Comparison of ENCODE assay signal across 23 mouse cellular contexts in the genomic region with DNA sequence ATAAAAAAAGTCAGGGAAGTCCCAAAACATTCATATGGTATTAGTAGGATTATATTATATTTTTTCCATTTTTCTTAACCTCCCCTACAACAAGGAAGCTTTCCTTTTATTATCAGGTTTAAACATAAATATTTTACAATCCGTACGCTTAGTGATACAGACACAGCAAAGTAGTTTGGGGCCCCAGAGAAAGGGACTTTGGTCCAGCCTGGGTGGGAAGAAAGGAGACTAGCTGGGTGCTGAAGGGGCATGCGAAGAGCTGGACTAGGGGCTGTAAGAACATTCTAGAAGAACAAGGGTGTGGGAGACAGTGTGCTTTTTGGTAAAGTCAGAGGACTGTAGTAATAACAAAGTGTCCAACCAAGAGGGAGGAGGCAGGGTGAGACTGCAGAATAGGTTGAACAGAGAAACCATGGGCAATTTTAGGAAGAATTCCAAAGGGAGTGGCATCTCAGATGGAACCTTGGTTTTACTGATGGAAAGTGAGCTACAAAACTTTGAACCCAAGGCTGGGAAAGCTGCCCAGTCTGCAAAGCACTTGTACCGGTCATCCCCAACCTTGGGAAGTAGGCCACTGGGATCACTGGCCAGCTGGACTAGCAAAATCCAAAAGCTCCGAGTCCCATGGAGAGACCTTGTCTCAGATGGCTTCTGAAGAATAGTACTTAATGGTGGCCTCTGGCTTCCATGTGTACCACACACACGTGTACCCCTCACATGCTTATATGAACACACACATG. TPM values are rescaled to one million over a fixed set of nuclear protein-coding genes. Genes with fewer than 3 reads are reported as not detected.
A peak's percentile ranks its signal among the peaks of the same experiment; 100 is the strongest.
DNase-seq lines count a peak whose midpoint lies in the region; ATAC-seq and TF ChIP-seq lines count a peak whose summit lies in the region.
"Had no signal": no experiment of that assay in that cellular context is flagged by ENCODE, and none has a peak within 500 bp of the region (broad histone marks: within the 10 kb centered on the region; RNA-seq: fewer than 3 reads in every experiment).

No protein-coding gene starts in this region.

- H3K36me3 ChIP-seq in intestine, embryonic 15.5 days = no peaks in the 10 kb centered on the region
- H3K36me3 ChIP-seq in intestine, postnatal 0 days (ENCODE audit: control insufficient read depth, insufficient read depth) = no peaks in the 10 kb centered on the region
- H3K36me3 ChIP-seq in liver, adult 2 months (ENCODE audit: control insufficient read depth, insufficient read depth, low read length) = no peaks in the 10 kb centered on the region
- no peaks in the 10 kb centered on the region for H3K36me3 ChIP-seq in liver, embryonic 12.5 days
- no peaks in the 10 kb centered on the region for H3K36me3 ChIP-seq in stomach, embryonic 16.5 days (ENCODE audit: control insufficient read depth, insufficient read depth, low read length)
- H3K36me3 ChIP-seq in stomach, postnatal 0 days (ENCODE audit: control insufficient read depth, insufficient read depth, low read length) = no peaks in the 10 kb centered on the region
- H3K36me3 ChIP-seq: embryonic facial prominence, embryonic 13.5 days; embryonic facial prominence, embryonic 15.5 days; forebrain, embryonic 10.5 days; forebrain, embryonic 12.5 days had no signal

- H3K27ac ChIP-seq in intestine, embryonic 15.5 days = no peak overlapping the region
- no peak overlapping the region for H3K27ac ChIP-seq in intestine, postnatal 0 days (ENCODE audit: low read depth, low read length)
- H3K27ac ChIP-seq in liver, adult 2 months (replicated peaks; ENCODE audit: insufficient read depth, low read depth, low read length) = no peak overlapping the region
- no peak overlapping the region for H3K27ac ChIP-seq in liver, embryonic 12.5 days
- H3K27ac ChIP-seq in stomach, embryonic 16.5 days (ENCODE audit: low read length) = no peak overlapping the region
- H3K27ac ChIP-seq in stomach, postnatal 0 days (replicated peaks) = no peak overlapping the region
- H3K27ac ChIP-seq: embryonic facial prominence, embryonic 13.5 days; embryonic facial prominence, embryonic 15.5 days; forebrain, embryonic 10.5 days; forebrain, embryonic 12.5 days had no signal

- peak; percentile 6 for DNase-seq in liver, adult 2 months (ENCODE audit: extremely low read depth, low read depth, low spot score)
- DNase-seq in stomach, postnatal 0 days (ENCODE audit: low spot score) = no peak
- DNase-seq in right cerebral cortex, postnatal 36 days (ENCODE audit: low spot score in 2 of 2) = no peak
- DNase-seq: adrenal gland, adult 2 months; adrenal gland, postnatal 10 days; adrenal gland, postnatal 25 days; cerebellum, adult 11 months; cerebellum, adult 18-20 months; cerebellum, adult 8-10 months; cerebellum, adult 9-11 months; cerebellum, postnatal 14 days; cerebellum, postnatal 36 days; embryo, embryonic 11 days had no signal

- TF ChIP-seq CTCF in intestine, postnatal 0 days (IDR thresholded peaks at IDR 0.05; ENCODE audit: low read depth) = no peak
- no peak for TF ChIP-seq CTCF in liver, adult 2 months (IDR thresholded peaks at IDR 0.05; ENCODE audit: low read depth, low read length)
- no peak for TF ChIP-seq CTCF in stomach, postnatal 0 days (IDR thresholded peaks at IDR 0.05; ENCODE audit: low read depth)

- no peaks in the 10 kb centered on the region for H3K27me3 ChIP-seq in intestine, embryonic 15.5 days (replicated peaks)
- no peaks in the 10 kb centered on the region for H3K27me3 ChIP-seq in intestine, postnatal 0 days (replicated peaks; ENCODE audit: control insufficient read depth, insufficient read depth, low read length)
- no peaks in the 10 kb centered on the region for H3K27me3 ChIP-seq in liver, adult 2 months (ENCODE audit: control insufficient read depth, insufficient read depth, low read length)
- H3K27me3 ChIP-seq in liver, embryonic 12.5 days (replicated peaks) = no peaks in the 10 kb centered on the region
- H3K27me3 ChIP-seq in stomach, embryonic 16.5 days (ENCODE audit: control insufficient read depth, insufficient read depth, low read length) = no peaks in the 10 kb centered on the region
- no peaks in the 10 kb centered on the region for H3K27me3 ChIP-seq in stomach, postnatal 0 days (ENCODE audit: control insufficient read depth, insufficient read depth, low read length)
- H3K27me3 ChIP-seq: embryonic facial prominence, embryonic 13.5 days; embryonic facial prominence, embryonic 15.5 days; forebrain, embryonic 12.5 days had no signal

- no peaks in the 10 kb centered on the region for H3K9me3 ChIP-seq in intestine, embryonic 15.5 days
- H3K9me3 ChIP-seq in intestine, postnatal 0 days (ENCODE audit: control insufficient read depth) = no peaks in the 10 kb centered on the region
- no peaks in the 10 kb centered on the region for H3K9me3 ChIP-seq in liver, embryonic 12.5 days (replicated peaks)
- H3K9me3 ChIP-seq in stomach, embryonic 16.5 days (replicated peaks; ENCODE audit: control insufficient read depth, low read length) = no peaks in the 10 kb centered on the region
- no peaks in the 10 kb centered on the region for H3K9me3 ChIP-seq in stomach, postnatal 0 days (ENCODE audit: control insufficient read depth, low read length)
- H3K9me3 ChIP-seq: embryonic facial prominence, embryonic 13.5 days; embryonic facial prominence, embryonic 15.5 days; forebrain, embryonic 10.5 days; forebrain, embryonic 12.5 days had no signal

- no peak overlapping the region for H3K4me3 ChIP-seq in intestine, embryonic 15.5 days (replicated peaks)
- no peak overlapping the region for H3K4me3 ChIP-seq in intestine, postnatal 0 days (ENCODE audit: low read depth, low read length)
- no peak overlapping the region for H3K4me3 ChIP-seq in liver, adult 2 months (ENCODE audit: insufficient read depth, low read depth, low read length)
- no peak overlapping the region for H3K4me3 ChIP-seq in liver, embryonic 12.5 days
- no peak overlapping the region for H3K4me3 ChIP-seq in stomach, embryonic 16.5 days (replicated peaks; ENCODE audit: low read length)
- no peak overlapping the region for H3K4me3 ChIP-seq in stomach, postnatal 0 days (ENCODE audit: low read depth, low read length)
- H3K4me3 ChIP-seq: embryonic facial prominence, embryonic 13.5 days; embryonic facial prominence, embryonic 15.5 days; erythroblast, embryonic 14.5 days; forebrain, embryonic 10.5 days; forebrain, embryonic 12.5 days had no signal

- no peak for TF ChIP-seq EP300 in stomach, postnatal 0 days (optimal IDR thresholded peaks at IDR 0.05)

- no peak for TF ChIP-seq POLR2A in liver, adult 2 months (IDR thresholded peaks at IDR 0.05; ENCODE audit: extremely low read depth, insufficient read depth, low read length)

- no peaks in the 10 kb centered on the region for H3K4me1 ChIP-seq in intestine, embryonic 15.5 days (replicated peaks)
- 0 out of 2 replicates have a peak, but pooled peaks cover 4% of the 10 kb centered on the region for H3K4me1 ChIP-seq in intestine, postnatal 0 days (replicated peaks; ENCODE audit: control insufficient read depth, insufficient read depth, low read length)
- no peaks in the 10 kb centered on the region for H3K4me1 ChIP-seq in liver, adult 2 months (ENCODE audit: control insufficient read depth, insufficient read depth, low read length)
- H3K4me1 ChIP-seq in liver, embryonic 12.5 days = no peaks in the 10 kb centered on the region
- no peaks in the 10 kb centered on the region; the same call in 1 of the 2 replicates for H3K4me1 ChIP-seq in stomach, embryonic 16.5 days (ENCODE audit: control insufficient read depth, insufficient read depth, low read length)
- H3K4me1 ChIP-seq in stomach, postnatal 0 days (replicated peaks; ENCODE audit: control insufficient read depth, insufficient read depth) = no peaks in the 10 kb centered on the region

- ATAC-seq in intestine, embryonic 15.5 days = peak; percentile 83
- ATAC-seq in intestine, postnatal 0 days = no peak
- ATAC-seq in liver, embryonic 12.5 days = no peak
- ATAC-seq in stomach, embryonic 16.5 days (ENCODE audit: insufficient read depth, low FRiP score) = 0 out of 2 replicates have a peak, but pooled peaks have one; percentile 21
- ATAC-seq in stomach, postnatal 0 days (ENCODE audit: low FRiP score, low TSS enrichment) = no peak
- ATAC-seq: forebrain, embryonic 14.5 days had no signal

- 78% methylated on average over 6 of the region's 6 CpGs for WGBS in intestine, embryonic 15.5 days
- WGBS in intestine, postnatal 0 days = 66% methylated on average over 6 of the region's 6 CpGs
- 77% methylated on average over 6 of the region's 6 CpGs for WGBS in liver, adult 2 months
- WGBS in liver, embryonic 12.5 days (ENCODE audit: insufficient replicate concordance) = 79% methylated on average over 6 of the region's 6 CpGs
- 84% methylated on average over 6 of the region's 6 CpGs for WGBS in stomach, embryonic 16.5 days
- WGBS in stomach, postnatal 0 days = 86% methylated on average over 6 of the region's 6 CpGs

- no peak overlapping the region for H3K4me2 ChIP-seq in intestine, embryonic 15.5 days (replicated peaks)
- no peak overlapping the region for H3K4me2 ChIP-seq in intestine, postnatal 0 days (replicated peaks; ENCODE audit: low read depth)
- no peak overlapping the region for H3K4me2 ChIP-seq in liver, embryonic 12.5 days
- no peak overlapping the region for H3K4me2 ChIP-seq in stomach, embryonic 16.5 days (ENCODE audit: low read depth, low read length)
- no peak overlapping the region for H3K4me2 ChIP-seq in stomach, postnatal 0 days (replicated peaks; ENCODE audit: low read depth)
- H3K4me2 ChIP-seq: embryonic facial prominence, embryonic 13.5 days; embryonic facial prominence, embryonic 15.5 days; forebrain, embryonic 12.5 days had no signal

- H3K79me2 ChIP-seq in liver, adult 2 months (ENCODE audit: control insufficient read depth, insufficient read depth, low read length) = no peaks in the 10 kb centered on the region

- H3K9ac ChIP-seq in intestine, embryonic 15.5 days = no peak overlapping the region
- no peak overlapping the region for H3K9ac ChIP-seq in intestine, postnatal 0 days (ENCODE audit: low read depth, low read length)
- no peak overlapping the region for H3K9ac ChIP-seq in liver, adult 2 months (ENCODE audit: low read depth, low read length)
- H3K9ac ChIP-seq in liver, embryonic 12.5 days = no peak overlapping the region
- H3K9ac ChIP-seq in stomach, embryonic 16.5 days (ENCODE audit: low read length) = no peak overlapping the region
- H3K9ac ChIP-seq in stomach, postnatal 0 days (ENCODE audit: low read length) = no peak overlapping the region
- H3K9ac ChIP-seq: embryonic facial prominence, embryonic 13.5 days; embryonic facial prominence, embryonic 15.5 days; forebrain, embryonic 12.5 days had no signal

RNA-seq across cellular contexts. Expression of a gene that starts 48.5 kb away (rescaled TPM):
- 40.5 and 46.0 TPM in 2 replicates for polyA plus RNA-seq in intestine, embryonic 15.5 days (2015; fragmentation: Nextera tagmentation; extraction: Ambion mirVana)
- polyA plus RNA-seq in intestine, postnatal 0 days (2015; fragmentation: Nextera tagmentation; extraction: Ambion mirVana) = 11.0 and 13.0 TPM in 2 replicates
- total RNA-seq in liver, adult 2 months (2014; rRNA removed) = 0.28 and 0.94 TPM in 2 replicates
- not detected in 2 replicates for polyA plus RNA-seq in liver, adult 2 months (2012; rRNA removed)
- polyA plus RNA-seq in liver, embryonic 12.5 days (2016; fragmentation: Nextera tagmentation; extraction: Ambion mirVana) = 52.4 and 55.0 TPM in 2 replicates
- 40.2 and 42.7 TPM in 2 replicates for polyA plus RNA-seq in stomach, embryonic 16.5 days (2015; fragmentation: Nextera tagmentation; extraction: Ambion mirVana)
- polyA plus RNA-seq in stomach, postnatal 0 days (2015; fragmentation: Nextera tagmentation; extraction: Ambion mirVana) = 10.7 and 14.0 TPM in 2 replicates

Comparison
In these comparisons a context has a peak if more than half of its experiments do, and no peak if none do; other contexts are left out.
1. ATAC-seq: peak in intestine, embryonic 15.5 days (single experiment) and stomach, embryonic 16.5 days (single experiment); none in intestine, postnatal 0 days (single experiment), liver, embryonic 12.5 days (single experiment) and stomach, postnatal 0 days (single experiment).
2. RNA of a gene that starts 48.5 kb away (polyA plus RNA-seq): 52.4 to 55.0 TPM in liver, embryonic 12.5 days, 40.5 to 46.0 TPM in intestine, embryonic 15.5 days, 40.2 to 42.7 TPM in stomach, embryonic 16.5 days, 10.7 to 14.0 TPM in stomach, postnatal 0 days and 11.0 to 13.0 TPM in intestine, postnatal 0 days; not detected in liver, adult 2 months; every median in the first group is over 10 times any median in the second.